Mouse (Mus musculus) activated CD4-positive, CD25-positive, alpha-beta regulatory T cell, adult 4 months (primary cell): Measurements from ENCODE around the gene Mtx1. TPM values are rescaled to one million over a fixed set of nuclear protein-coding genes. Genes with fewer than 3 reads are reported as not detected.
"Not testable (repeated sequence)": the region's sequence is repeated elsewhere in the genome, so short reads cannot be mapped to it uniquely, and the experiment has no call there.

Experiments
- ATAC-seq: one replicate; pipeline ENCODE4 v1.8.0; 2017
- polyA plus RNA-seq, 2 experiments: library from polyadenylated mRNA; unstranded; fragments of 100-300 nt; shearing (Covaris generic); gene quantifications; one replicate each; pipeline ENCODE4 v1.2.1; 2017

Mtx1 gene
- polyA plus RNA-seq, 2 experiments from 2014 or later = 90.7 to 112 TPM

GRCm38 (mm10) chr3:89182531-89183057 lies 44.3 kb downstream of the Mtx1 start:
- ATAC-seq = peak; percentile 17

GRCm38 (mm10) chr3:89181749-89182500 lies 45.0 kb downstream of the Mtx1 start:
- no peak for ATAC-seq

- no peak for ATAC-seq
Observed at GRCm38 (mm10) chr3:89179056-89179455, 47.8 kb downstream of the Mtx1 start.

GRCm38 (mm10) chr3:89178107-89178385 lies 48.8 kb downstream of the Mtx1 start:
- ATAC-seq = no peak

GRCm38 (mm10) chr3:89177242-89178106 lies 49.4 kb downstream of the Mtx1 start, which contains the start of gene Scamp3:
TSS of gene Scamp3 (plus strand) at chr3:89177473.
- ATAC-seq = peak; percentile 97

GRCm38 (mm10) chr3:89176421-89176820 lies 50.5 kb downstream of the Mtx1 start:
- no peak for ATAC-seq

GRCm38 (mm10) chr3:89175544-89175943 lies 51.3 kb downstream of the Mtx1 start:
- no peak for ATAC-seq

- no peak for ATAC-seq
Observed at GRCm38 (mm10) chr3:89174844-89175243, 52.0 kb downstream of the Mtx1 start.

GRCm38 (mm10) chr3:89166945-89167344 lies 59.9 kb downstream of the Mtx1 start:
- ATAC-seq = no peak

GRCm38 (mm10) chr3:89165268-89165870 lies 61.5 kb downstream of the Mtx1 start:
- no peak for ATAC-seq

- peak; percentile 95 for ATAC-seq
Observed at GRCm38 (mm10) chr3:89164506-89165267, 62.2 kb downstream of the Mtx1 start, which contains the start of gene Clk2. TSS of gene Clk2 (plus strand) at chr3:89164795.

- ATAC-seq = no peak
Observed at GRCm38 (mm10) chr3:89163643-89164245, 63.1 kb downstream of the Mtx1 start.

- ATAC-seq = no peak
Observed at GRCm38 (mm10) chr3:89163123-89163522, 63.8 kb downstream of the Mtx1 start.

- ATAC-seq = no peak
Observed at GRCm38 (mm10) chr3:89161786-89162185, 65.1 kb downstream of the Mtx1 start.

GRCm38 (mm10) chr3:89161207-89161606 lies 65.7 kb downstream of the Mtx1 start:
- ATAC-seq = not testable (repeated sequence)

- peak; percentile 35 for ATAC-seq
Observed at GRCm38 (mm10) chr3:89159616-89160344, 67.1 kb downstream of the Mtx1 start, which contains the start of gene Hcn3. TSS of gene Hcn3 (minus strand) at chr3:89160196.

GRCm38 (mm10) chr3:89159211-89159610 lies 67.7 kb downstream of the Mtx1 start:
- no peak for ATAC-seq
